Mouse (Mus musculus) lung, postnatal 14 days (tissue): ENCODE results near the gene Gm44579.

ENCODE experiments used
- DNase-seq: peaks from one replicate; pipeline ENCODE4 v3.0.0; 2021

Gene Gm44579

DNA sequence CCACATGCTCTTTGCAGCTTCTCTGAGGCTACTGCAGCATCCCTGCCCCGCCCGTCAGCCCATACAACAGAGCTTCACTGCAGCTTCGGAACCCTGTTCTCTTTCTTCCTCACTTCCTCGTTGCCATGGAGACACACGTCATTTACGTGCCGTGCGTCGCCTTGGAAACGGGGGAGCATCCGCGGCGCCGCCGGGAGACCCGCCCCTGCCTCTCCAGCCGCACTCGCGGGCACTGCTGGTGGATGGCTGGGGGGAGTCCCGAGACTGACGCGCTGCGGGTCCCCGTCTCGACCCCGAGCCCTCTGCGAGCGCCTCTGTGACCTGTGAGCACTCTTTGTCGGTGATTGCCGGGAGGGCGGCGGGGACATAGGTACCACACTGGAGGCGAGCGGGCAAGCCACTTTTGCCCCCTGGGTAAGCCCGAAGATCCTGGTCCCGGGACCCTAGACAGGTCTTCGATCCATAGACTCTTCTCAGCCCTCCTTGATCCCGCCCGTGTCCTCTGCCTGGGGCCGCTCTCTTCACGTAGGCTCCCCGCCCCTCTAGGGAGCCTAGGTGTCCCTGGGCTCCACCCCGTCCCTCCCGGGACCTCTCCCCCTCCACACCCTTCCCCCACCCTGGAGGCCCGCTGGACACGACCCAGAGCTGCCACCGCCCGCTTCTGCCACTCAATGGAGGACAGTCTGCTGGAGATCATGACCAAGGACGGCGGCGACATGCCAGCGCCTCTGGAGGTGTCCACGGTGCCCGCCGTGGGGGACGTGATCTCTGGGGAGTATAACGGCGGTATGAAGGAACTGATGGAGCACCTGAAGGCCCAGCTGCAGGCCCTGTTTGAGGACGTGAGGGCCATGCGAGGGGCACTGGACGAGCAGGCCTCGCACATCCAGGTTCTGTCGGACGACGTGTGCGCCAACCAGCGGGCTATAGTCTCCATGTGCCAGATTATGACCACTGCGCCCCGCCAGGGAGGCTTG is 52.8 kb downstream of the Gm44579 start:
- peak; percentile 71 for DNase-seq

GRCm38 (mm10) chr15:98166963-98167644 is 53.7 kb downstream of the Gm44579 start, which contains the start of gene Ccdc184:
Gene Ccdc184 (plus strand): TSS chr15:98167158.
- no peak for DNase-seq

- DNase-seq = no peak
Observed at GRCm38 (mm10) chr15:98165525-98165924, 55.3 kb downstream of the Gm44579 start, which contains the start of gene Asb8. Gene Asb8 (minus strand): TSS chr15:98165625.

DNA sequence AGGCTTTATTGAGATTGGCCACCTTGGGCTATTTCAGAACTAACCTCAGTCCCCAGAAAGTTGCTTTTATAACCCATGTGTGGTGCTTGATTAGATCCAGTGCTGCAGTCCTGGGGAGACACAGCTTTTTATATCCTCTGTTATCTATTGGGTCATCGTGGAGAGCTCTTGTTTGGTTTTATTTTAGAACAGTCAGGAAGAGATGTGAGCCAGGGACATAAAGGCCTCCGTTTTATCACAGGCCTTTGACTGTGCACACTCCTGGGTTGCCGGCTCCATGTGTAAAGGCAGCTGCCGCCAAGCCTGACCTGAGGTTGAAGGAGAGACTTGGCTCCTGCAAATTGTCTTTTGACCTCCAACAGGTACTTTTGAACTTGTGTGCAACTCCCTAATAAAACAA is 58.2 kb downstream of the Gm44579 start:
- DNase-seq = no peak

GRCm38 (mm10) chr15:98161026-98161805 is 59.6 kb downstream of the Gm44579 start:
- no peak for DNase-seq

DNA sequence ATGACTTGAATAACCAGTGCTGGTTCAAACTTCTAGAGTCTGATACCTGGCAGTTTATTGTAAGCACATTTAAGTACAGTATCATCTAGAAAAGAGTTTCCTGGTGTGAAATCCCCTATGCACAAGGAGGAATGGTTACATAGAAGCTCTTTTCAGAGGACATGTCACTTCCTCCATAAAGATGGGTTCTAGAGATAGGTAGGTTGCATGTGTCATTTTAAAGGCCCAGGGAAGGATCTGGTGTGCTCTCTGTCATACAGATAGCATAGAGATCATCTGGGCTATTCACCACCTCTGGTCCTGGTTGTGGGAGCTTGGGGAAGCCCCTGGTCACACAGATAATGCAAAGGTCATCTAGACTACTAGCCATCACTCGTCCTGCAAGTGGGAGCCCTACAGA is 63.5 kb downstream of the Gm44579 start:
- no peak for DNase-seq

DNA sequence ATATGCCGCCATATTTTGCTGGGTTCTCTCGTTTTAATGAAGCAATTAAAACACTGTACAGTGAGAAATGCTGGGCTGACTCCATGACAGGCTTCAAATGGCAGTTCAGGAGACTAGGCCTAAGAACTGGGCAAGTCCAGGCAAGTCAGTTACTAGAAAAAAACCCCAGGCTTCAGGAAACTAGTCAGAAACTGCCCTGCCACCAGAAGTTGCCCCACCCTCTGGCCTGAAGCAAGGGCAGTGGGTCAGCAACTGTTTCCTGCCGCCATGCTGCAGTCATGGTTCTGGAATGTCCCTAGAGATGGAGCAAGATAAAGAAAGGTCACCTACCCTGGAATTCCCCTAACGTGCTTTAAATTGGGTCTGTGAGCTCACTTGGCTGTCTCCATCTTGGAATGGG is 64.8 kb downstream of the Gm44579 start:
- DNase-seq = no peak

GRCm38 (mm10) chr15:98155272-98155671 is 65.5 kb downstream of the Gm44579 start:
- no peak for DNase-seq

DNA sequence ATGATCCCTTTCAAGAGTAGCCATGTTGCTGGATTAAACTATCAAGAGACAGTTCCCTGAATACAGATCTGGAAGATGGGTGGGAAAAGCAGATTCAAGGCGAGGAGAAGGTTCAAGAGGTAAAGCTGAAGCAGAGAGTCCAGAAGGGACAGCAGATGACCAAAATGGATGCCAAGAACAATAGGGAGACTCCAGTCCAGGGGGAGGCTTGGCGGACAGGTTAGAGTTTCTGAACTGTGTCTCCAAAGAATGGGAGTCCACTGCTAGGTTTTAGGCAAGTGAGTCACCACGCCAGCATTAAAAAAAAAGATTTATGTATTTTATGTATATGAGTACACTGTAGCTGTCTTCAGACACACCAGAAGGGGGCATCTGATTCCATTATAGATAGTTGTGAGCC is 66.1 kb downstream of the Gm44579 start:
- DNase-seq = no peak

GRCm38 (mm10) chr15:98154146-98154545 is 66.6 kb downstream of the Gm44579 start:
- DNase-seq = no peak

- no peak for DNase-seq
Observed at GRCm38 (mm10) chr15:98153625-98154024, 67.2 kb downstream of the Gm44579 start.

GRCm38 (mm10) chr15:98152916-98153315 is 67.9 kb downstream of the Gm44579 start:
- DNase-seq = peak; percentile 21

DNA sequence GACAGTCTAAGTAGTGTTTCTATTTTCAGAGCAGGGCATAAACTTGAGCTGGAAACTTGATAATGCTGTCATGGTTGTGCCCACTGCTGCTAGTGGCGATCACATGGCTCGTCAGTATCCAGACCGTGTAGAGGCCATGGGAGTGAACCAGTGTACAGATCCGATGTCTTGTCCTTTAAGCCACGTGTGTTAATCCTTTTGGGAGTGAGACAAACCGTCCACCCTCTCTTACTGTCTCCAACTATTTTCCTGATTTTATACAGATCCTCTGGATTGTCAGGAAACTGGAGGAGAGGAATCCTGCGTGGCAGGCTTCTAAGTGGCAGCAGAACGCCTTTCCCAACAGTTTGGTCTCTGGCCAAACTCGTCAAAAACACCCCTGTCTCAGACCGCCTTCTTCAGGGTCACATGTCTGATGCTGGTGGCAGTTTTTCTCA is 71.6 kb downstream of the Gm44579 start:
- no peak for DNase-seq

- no peak for DNase-seq
Observed at GRCm38 (mm10) chr15:98148356-98148755, 72.4 kb downstream of the Gm44579 start.

DNA sequence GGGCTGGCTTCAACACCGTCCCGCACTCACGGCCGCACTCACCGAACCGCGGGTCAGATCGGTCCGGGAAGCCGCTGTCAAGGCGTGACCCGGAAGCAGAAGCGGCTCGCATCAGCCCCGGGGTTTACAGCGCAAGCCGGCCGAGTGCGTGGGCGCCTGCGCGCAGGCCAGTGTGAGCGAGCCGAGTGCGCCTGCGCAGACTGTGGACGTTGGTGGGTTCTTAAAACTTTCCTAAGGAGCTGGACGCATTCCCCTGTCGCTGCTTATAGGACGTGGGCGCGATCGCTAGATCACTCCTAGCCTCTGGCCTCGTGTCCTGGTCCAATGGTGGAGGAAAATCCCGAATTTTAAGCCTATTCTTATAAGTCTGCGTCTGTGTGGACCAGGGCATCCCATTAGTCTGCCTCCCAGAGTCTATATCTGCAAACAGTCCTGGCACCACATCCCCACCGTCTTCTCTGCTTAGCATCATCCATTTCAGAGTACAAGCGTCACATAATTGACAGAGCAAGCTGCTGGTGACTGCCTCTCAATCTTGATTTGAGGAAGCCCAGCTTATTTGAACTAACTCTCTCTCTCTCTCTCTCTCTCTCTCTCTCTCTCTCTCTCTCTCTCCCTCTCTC is 75.1 kb downstream of the Gm44579 start:
- peak; percentile 95 for DNase-seq

DNA sequence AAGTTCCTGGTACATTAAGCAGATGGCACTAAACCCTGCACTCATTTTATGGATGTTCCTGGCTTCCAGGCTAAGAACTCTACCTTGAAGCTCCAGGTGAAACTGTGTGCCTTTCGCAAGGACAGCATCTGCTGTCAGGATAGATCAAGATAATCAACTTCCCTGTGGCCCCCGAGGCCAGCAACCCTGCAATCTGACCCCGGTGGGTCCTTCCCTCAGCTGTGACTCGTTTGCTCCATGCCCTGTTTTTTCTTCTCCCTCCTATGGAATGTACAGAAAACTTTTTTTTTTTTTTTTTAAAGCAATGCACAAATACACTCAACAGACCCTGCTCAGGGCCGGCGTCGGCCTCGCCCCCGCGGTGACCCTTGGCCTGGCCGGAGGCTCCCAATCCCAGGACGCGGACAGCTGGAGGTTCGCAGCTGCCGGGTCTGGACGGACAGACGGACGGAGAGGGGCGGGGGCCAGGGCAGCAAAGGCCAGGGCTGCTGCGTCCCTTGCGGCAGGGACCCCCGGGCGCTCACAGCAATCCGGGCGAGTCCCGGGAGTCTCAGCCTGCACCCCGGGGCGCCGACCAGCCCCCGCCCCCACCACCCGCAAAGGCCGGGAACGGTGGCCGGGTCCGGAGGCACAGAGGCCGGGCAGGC is 75.8 kb downstream of the Gm44579 start:
- DNase-seq = peak; percentile 19

GRCm38 (mm10) chr15:98142515-98142914 is 78.3 kb downstream of the Gm44579 start:
- DNase-seq = no peak

- DNase-seq = no peak
Observed at GRCm38 (mm10) chr15:98140809-98141208, 80.0 kb downstream of the Gm44579 start.

DNA sequence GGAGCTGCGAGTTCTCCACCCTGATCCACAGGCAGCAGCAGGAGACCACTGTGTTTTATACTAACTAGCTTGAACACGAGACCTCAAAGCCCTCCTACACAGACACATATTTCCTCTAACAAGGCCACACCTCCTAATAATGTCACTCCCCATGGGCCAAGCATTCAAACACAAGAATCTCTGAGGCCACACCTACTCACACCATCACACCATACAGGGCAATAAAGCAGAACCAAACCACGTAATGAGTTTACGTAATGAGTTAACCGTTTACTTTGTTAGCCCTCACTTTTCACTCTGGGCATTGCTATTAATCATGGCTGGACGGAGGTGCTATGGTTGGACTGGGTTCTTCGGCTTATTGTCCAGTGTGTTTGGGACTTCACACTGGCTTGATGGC is 81.0 kb downstream of the Gm44579 start:
- DNase-seq = no peak

GRCm38 (mm10) chr15:98136871-98137270 is 83.9 kb downstream of the Gm44579 start:
- DNase-seq = no peak
